Mouse (Mus musculus): ENCODE measurements around the gene Gstm2. TPM values are rescaled to one million over a fixed set of nuclear protein-coding genes. Genes with fewer than 3 reads are reported as not detected.
A peak's percentile ranks its signal among the peaks of the same experiment; 100 is the strongest.
"Not testable (repeated sequence)": the region's sequence is repeated elsewhere in the genome, so short reads cannot be mapped to it uniquely, and the experiment has no call there.

Gstm2 gene
- total RNA-seq, 2 experiments from 2014 or later: not detected

DNA sequence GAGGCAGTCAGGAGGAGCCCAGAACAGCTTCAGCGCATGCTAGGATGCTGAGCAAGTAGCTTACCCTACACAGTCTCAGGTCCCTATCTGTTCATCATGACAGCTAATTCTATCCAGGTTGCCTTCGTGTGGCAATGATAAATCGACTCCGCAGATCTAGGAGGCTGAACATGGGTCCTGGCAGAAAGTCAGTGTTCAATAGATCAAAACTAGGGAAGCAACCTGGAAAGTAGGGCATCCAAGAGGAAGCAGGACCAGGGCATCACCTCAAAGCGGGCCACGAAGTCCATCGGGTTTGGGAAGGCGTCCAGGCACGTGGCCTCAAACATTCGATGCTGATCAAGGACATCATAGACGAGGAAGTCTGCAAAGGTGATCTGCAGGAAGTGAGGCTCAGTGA, 35.7 kb downstream of the Gstm2 start:
- ATAC-seq (replicated peaks; ENCODE audit: low FRiP score, poor library complexity, severe bottlenecking): 0 out of 2 replicates have a peak, but pooled peaks have one; percentile 10

DNA sequence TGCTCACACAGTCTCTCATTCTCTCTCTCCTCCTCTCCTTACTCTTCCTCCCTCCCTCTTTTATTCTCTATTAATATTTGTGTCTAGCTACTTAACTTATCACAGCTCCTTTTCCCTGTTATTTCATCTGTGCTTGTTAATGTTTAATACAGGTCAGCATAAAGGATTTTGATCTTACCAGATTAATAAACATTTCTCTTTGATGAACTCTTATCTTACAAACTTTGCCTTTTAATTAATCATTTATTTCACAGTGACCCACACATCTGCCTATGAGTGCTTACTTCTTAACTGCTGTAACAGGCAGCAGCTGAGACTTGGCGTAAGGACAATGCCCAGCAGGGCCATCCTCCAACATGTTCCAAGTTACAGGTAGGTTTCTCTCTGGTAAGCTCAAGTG, 36.8 kb downstream of the Gstm2 start:
- ATAC-seq (replicated peaks; ENCODE audit: low FRiP score, poor library complexity, severe bottlenecking): not testable (repeated sequence)

DNA sequence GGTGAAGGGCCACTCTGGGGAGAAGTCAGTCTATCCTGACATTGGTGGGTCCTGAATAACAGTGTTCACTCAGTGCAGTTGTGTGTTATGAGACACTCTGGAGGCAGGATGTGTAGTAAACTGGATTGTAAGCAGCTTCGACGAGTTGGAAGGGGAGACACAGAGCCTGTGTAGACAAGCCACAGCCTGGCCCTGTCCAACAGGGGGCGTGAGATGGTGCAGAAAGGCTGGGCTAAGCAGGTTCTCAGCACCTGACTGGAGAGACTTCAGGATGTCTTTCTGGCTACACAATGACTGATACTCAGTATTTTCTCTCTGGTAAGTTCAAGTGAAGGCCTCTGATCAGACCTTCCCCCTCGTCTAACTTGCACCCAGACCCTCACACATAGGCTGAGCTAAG, 40.5 kb downstream of the Gstm2 start:
- no peak for ATAC-seq (replicated peaks; ENCODE audit: low FRiP score, poor library complexity, severe bottlenecking)

DNA sequence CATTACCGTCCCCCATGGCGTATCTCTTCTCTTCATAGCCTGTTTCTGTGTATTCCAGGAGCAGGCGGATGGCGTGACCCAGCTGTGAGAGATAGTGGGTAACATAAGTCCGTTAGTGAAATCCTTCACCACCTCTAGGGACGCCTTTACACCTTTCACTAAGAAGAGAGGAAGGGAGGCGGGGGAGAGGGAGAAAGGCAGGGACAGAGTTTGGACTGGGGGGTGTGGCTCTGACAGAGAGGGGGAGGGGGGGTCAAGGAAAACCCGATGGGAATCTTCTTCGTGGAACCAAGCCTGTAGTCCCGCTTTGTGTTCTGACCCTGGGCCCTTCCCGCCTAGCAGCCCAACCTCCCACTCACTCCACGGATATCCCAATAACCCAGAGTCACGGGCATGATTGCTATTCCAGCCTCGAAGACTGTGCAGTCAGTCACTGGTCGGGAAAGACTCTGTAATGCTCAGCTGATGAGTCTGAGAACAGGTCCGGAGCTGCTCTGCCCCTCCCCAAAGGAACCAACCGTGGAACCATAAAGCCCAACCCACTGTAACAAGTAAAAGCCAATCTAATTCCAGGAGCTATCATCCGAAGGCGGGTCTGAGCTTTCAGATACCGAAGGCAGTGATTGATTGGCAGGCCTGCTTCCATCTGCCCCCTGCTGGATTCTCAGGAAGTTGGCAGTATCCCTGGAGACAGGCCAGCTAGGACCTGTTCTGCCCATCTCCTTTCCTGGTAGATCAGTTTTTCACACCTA, 42.8 kb downstream of the Gstm2 start, which contains the start of gene Gstm6:
TSS of gene Gstm6 (minus strand) at position 511 of the 752 bp plus-strand sequence.
- ATAC-seq (replicated peaks; ENCODE audit: low FRiP score, poor library complexity, severe bottlenecking): no peak

DNA sequence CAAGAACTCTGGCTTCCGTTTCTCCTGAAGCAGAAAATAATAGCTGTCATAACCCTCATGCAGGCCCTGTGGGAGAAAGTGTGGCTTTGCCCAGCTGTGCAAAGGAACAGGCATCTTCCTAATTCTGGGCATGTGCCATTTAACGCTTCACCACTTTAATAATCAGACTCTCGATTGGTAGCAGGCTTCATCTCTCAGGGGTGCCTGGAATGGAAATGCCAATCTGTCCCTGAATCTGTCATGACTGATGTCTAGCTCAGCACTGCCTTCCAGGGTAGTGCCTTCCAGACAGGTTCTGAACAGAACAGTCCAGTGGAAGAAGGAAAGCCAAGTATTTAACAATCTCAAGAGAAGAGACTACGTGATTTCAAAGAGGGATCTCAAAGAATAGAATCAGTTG, 45.0 kb downstream of the Gstm2 start:
- no peak for ATAC-seq (replicated peaks; ENCODE audit: low FRiP score, poor library complexity, severe bottlenecking)

DNA sequence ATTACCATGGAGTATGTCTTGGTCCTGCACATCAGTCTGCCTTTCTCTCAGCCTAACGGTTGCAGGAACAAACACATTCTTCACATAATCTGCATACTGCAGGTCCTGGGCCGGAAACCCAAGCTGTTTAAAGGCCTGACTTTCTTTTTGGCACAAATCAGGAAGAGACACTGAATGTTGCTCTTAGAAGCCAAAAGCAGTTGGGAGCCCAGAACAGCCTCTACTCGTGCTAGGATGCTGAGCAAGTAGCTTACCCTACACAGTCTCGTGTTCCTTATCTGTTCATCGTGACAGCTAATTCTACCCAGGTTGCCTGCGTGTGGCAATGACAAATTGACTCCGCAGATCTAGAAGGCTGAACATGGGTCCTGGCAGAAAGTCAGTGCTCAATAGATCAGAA, 45.7 kb downstream of the Gstm2 start:
- ATAC-seq (replicated peaks; ENCODE audit: low FRiP score, poor library complexity, severe bottlenecking): no peak

DNA sequence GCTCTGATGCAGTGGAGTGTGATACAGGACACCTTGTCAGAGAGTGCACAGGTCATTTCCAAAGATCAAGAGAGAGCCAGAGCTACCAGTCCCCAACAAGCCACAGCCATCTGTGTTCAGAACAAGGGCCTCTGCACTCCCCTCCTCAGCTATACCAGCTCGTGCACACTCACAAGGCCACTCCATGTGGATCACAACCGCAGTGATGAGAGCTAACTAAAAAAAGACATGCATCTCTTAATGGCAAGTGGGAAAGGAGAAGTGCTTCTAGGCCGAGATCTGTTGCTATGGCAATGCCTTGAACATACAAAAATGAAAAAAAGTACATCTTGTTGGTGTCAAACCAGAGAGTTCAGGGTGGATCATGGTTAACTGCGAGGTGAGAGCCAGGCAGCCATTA, 46.4 kb downstream of the Gstm2 start:
- ATAC-seq (replicated peaks; ENCODE audit: low FRiP score, poor library complexity, severe bottlenecking): no peak

DNA sequence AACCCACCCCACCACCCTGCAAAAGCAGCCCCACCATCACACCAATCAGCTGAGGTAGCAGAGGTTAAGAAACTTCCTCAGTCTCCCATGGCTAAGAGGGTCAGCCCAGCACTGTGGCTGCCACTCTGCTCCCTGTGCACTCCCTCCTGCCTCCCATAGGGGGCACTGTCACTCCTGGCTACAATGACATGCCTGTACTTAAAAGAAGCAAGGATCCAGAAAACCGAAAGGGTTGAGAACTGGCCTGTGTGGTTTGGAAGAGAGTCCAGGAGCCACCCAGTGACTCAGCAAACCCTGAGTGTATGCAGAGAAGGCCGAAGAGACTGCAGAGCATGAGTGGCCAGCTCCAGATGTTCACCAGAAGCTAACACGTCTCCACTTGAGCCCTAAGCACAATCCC, 46.9 kb downstream of the Gstm2 start:
- ATAC-seq (replicated peaks; ENCODE audit: low FRiP score, poor library complexity, severe bottlenecking): 0 out of 2 replicates have a peak, but pooled peaks have one; percentile 23

DNA sequence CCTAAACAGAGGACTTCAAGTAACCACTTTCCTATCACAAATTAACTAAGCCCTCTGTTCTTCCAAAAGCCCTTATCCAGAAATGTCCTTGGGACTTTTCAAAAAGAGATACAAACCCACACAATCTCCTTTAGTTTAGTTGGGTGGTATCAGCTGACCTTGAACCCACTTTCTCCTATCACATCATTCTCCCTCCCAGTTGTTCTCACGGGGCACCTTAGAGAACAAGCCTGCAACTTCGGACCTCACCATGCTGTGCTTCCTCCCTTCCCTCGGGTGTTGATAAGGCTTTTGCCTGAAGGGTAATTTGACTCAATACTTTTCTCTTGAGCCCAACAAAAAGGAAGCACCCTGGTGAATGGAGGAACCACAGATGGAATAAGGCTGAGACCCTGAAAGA, 50.4 kb downstream of the Gstm2 start:
- ATAC-seq (replicated peaks; ENCODE audit: low FRiP score, poor library complexity, severe bottlenecking): no peak

DNA sequence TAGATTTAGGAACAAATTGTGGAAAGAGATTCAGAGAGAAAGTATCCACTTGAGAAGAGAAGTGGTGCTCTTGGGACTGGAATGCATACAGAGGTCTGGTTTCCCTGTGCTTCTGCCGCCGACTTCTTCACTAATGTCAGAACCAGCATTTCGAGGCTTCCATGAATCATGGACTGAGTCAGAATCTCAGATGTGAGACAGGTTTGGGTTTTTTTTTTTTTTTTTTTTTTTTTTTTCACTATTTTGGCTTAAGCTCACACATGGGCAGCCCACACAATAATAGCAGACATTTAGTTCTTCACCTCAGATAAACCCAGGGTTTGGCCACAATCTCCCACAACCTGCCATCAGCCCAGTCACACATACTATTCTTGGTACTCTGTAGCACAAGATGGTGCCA, 51.0 kb downstream of the Gstm2 start:
- ATAC-seq (replicated peaks; ENCODE audit: low FRiP score, poor library complexity, severe bottlenecking): no peak

DNA sequence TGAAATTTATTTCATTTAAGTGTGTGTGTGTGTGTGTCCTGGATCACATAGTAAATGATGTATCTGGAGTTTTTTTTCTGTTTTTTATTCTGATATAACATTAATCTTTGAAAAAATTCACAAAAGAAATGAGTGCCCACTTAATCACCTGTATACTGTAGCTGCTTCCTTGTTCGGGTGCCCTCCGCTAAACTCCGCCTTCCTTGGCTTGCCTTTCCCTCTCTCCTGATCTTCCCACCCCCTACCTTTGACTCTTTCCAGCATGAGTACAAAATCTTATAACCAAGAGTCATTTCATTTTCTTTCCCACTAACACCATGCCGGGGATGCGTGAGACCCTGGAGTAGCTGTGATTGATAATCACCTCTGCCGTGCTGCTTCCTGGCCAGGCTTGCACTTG, 54.1 kb downstream of the Gstm2 start:
- ATAC-seq (replicated peaks; ENCODE audit: low FRiP score, poor library complexity, severe bottlenecking): no peak

Other genes with a start within 250 kb of the Gstm2 start
- gene Csf1, start 226.0 kb downstream of the Gstm2 start, total RNA-seq (2015; ENCODE audit: low replicate concordance): 6.5 and 9.6 TPM in 2 replicates
- gene Csf1, start 226.0 kb downstream of the Gstm2 start, total RNA-seq (2017; ENCODE audit: low replicate concordance): 1.1 and 1.2 TPM in 2 replicates
- gene Eps8l3, start 109.2 kb downstream of the Gstm2 start, total RNA-seq (2015; ENCODE audit: low replicate concordance): not detected in 2 replicates
- not detected in 2 replicates for gene Eps8l3, start 109.2 kb downstream of the Gstm2 start, total RNA-seq (2017; ENCODE audit: low replicate concordance)
- gene Gstm5, start 90.6 kb downstream of the Gstm2 start, total RNA-seq (2015; ENCODE audit: low replicate concordance): 49.4 and 80.1 TPM in 2 replicates
- gene Gstm5, start 90.6 kb downstream of the Gstm2 start, total RNA-seq (2017; ENCODE audit: low replicate concordance): 50.7 and 54.8 TPM in 2 replicates
- not detected in 2 replicates for gene Gstm7, start 54.6 kb downstream of the Gstm2 start, total RNA-seq (2015; ENCODE audit: low replicate concordance)
- gene Gstm7, start 54.6 kb downstream of the Gstm2 start, total RNA-seq (2017; ENCODE audit: low replicate concordance): not detected in 2 replicates
- not detected in 2 replicates for gene Gstm6, start 42.7 kb downstream of the Gstm2 start, total RNA-seq (2015; ENCODE audit: low replicate concordance)
- gene Gstm6, start 42.7 kb downstream of the Gstm2 start, total RNA-seq (2017; ENCODE audit: low replicate concordance): not detected in 2 replicates
- gene Gstm3, start 17.2 kb downstream of the Gstm2 start, total RNA-seq (2015; ENCODE audit: low replicate concordance): not detected in 2 replicates
- not detected in 2 replicates for gene Gstm3, start 17.2 kb downstream of the Gstm2 start, total RNA-seq (2017; ENCODE audit: low replicate concordance)
- gene Gstm1, start 31.5 kb upstream of the Gstm2 start, total RNA-seq (2015; ENCODE audit: low replicate concordance): 114 and 170 TPM in 2 replicates
- 29.0 and 44.4 TPM in 2 replicates for gene Gstm1, start 31.5 kb upstream of the Gstm2 start, total RNA-seq (2017; ENCODE audit: low replicate concordance)
- gene Gstm4, start 58.4 kb upstream of the Gstm2 start, total RNA-seq (2015; ENCODE audit: low replicate concordance): 2.5 and 4.2 TPM in 2 replicates
- 0.90 and 1.4 TPM in 2 replicates for gene Gstm4, start 58.4 kb upstream of the Gstm2 start, total RNA-seq (2017; ENCODE audit: low replicate concordance)
- gene Ampd2, start 100.2 kb upstream of the Gstm2 start, total RNA-seq (2015; ENCODE audit: low replicate concordance): 9.2 and 10.5 TPM in 2 replicates
- 1.0 and 10.1 TPM in 2 replicates for gene Ampd2, start 100.2 kb upstream of the Gstm2 start, total RNA-seq (2017; ENCODE audit: low replicate concordance)
- not detected in 2 replicates for gene Gnat2, start 106.3 kb upstream of the Gstm2 start, total RNA-seq (2015; ENCODE audit: low replicate concordance)
- not detected in 2 replicates for gene Gnat2, start 106.3 kb upstream of the Gstm2 start, total RNA-seq (2017; ENCODE audit: low replicate concordance)
- gene Gnai3, start 159.7 kb upstream of the Gstm2 start, total RNA-seq (2015; ENCODE audit: low replicate concordance): 29.9 and 45.7 TPM in 2 replicates
- gene Gnai3, start 159.7 kb upstream of the Gstm2 start, total RNA-seq (2017; ENCODE audit: low replicate concordance): 21.7 and 30.0 TPM in 2 replicates
- not detected in 2 replicates for gene Gpr61, start 168.4 kb upstream of the Gstm2 start, total RNA-seq (2015; ENCODE audit: low replicate concordance)
- not detected in 2 replicates for gene Gpr61, start 168.4 kb upstream of the Gstm2 start, total RNA-seq (2017; ENCODE audit: low replicate concordance)
- gene Amigo1, start 199.9 kb upstream of the Gstm2 start, total RNA-seq (2015; ENCODE audit: low replicate concordance): not detected in 2 replicates
- gene Amigo1, start 199.9 kb upstream of the Gstm2 start, total RNA-seq (2017; ENCODE audit: low replicate concordance): 0.38 TPM in 1 of 2 replicates, not detected in the other
- 1.4 and 2.1 TPM in 2 replicates for gene Cyb561d1, start 214.8 kb upstream of the Gstm2 start, total RNA-seq (2015; ENCODE audit: low replicate concordance)
- 5.3 TPM in 1 of 2 replicates, not detected in the other for gene Cyb561d1, start 214.8 kb upstream of the Gstm2 start, total RNA-seq (2017; ENCODE audit: low replicate concordance)
- 0.36 and 5.4 TPM in 2 replicates for gene Atxn7l2, start 224.5 kb upstream of the Gstm2 start, total RNA-seq (2015; ENCODE audit: low replicate concordance)
- not detected in 2 replicates for gene Atxn7l2, start 224.5 kb upstream of the Gstm2 start, total RNA-seq (2017; ENCODE audit: low replicate concordance)
- gene Sypl2, start 240.2 kb upstream of the Gstm2 start, total RNA-seq (2015; ENCODE audit: low replicate concordance): not detected in 2 replicates
- not detected in 2 replicates for gene Sypl2, start 240.2 kb upstream of the Gstm2 start, total RNA-seq (2017; ENCODE audit: low replicate concordance)

Measured in erythroid progenitor cell, adult 5-6 weeks (primary cell).